30 mouse cellular contexts compared by ENCODE assay signal in genomic region chr3:101232570-101232969, GRCm38 (mm10). TPM values are rescaled to one million over a fixed set of nuclear protein-coding genes. Genes with fewer than 3 reads are reported as not detected.
DNase-seq lines count a peak whose midpoint lies in the region; ATAC-seq and TF ChIP-seq lines count a peak whose summit lies in the region.
"Had no signal": no experiment of that assay in that cellular context is flagged by ENCODE, and none has a peak within 500 bp of the region (broad histone marks: within the 10 kb centered on the region; RNA-seq: fewer than 3 reads in every experiment).

No protein-coding gene starts in this region.

- H3K4me2 ChIP-seq in heart, embryonic 11.5 days: no peak overlapping the region
- H3K4me2 ChIP-seq in stomach, postnatal 0 days (replicated peaks; ENCODE audit: low read depth): no peak overlapping the region
- H3K4me2 ChIP-seq: heart, embryonic 15.5 days; hindbrain, embryonic 13.5 days; limb, embryonic 13.5 days; liver, embryonic 11.5 days; lung, embryonic 15.5 days; neural tube, embryonic 12.5 days had no signal

- no peak for TF ChIP-seq EP300 in stomach, postnatal 0 days (optimal IDR thresholded peaks at IDR 0.05)

- TF ChIP-seq CTCF in thymus, adult 2 months (IDR thresholded peaks at IDR 0.05; ENCODE audit: borderline replicate concordance, control insufficient read depth, extremely low read depth, insufficient read depth, low read length, poor library complexity): no peak
- no peak for TF ChIP-seq CTCF in stomach, postnatal 0 days (IDR thresholded peaks at IDR 0.05; ENCODE audit: low read depth)

- peak; percentile 23 for DNase-seq in heart, adult 11 months
- DNase-seq in thymus, postnatal 14 days: peak; percentile 29
- no peak for DNase-seq in thymus, adult 2 months
- DNase-seq in R1 (ENCODE audit: low read depth, low spot score): peak; percentile 38
- no peak for DNase-seq in hindbrain, embryonic 10.5 days (ENCODE audit: low spot score)
- no peak for DNase-seq in stomach, postnatal 0 days (ENCODE audit: low spot score)
- DNase-seq: adrenal gland, postnatal 14 days; cerebellum, adult 11-12 months; cerebellum, adult 9-11 months; forebrain, postnatal 0 days; gastrocnemius, postnatal 10 days; heart, postnatal 36 days; kidney, adult 9 months; kidney, postnatal 14 days; right cerebral cortex, postnatal 4 days; thymus, postnatal 36 days had no signal

- H3K27ac ChIP-seq in heart, embryonic 11.5 days (ENCODE audit: low read depth, low read length): no peak overlapping the region
- H3K27ac ChIP-seq in thymus, adult 2 months (ENCODE audit: control insufficient read depth, insufficient read depth, low read length): no peak overlapping the region
- H3K27ac ChIP-seq in hindbrain, embryonic 10.5 days: no peak overlapping the region
- no peak overlapping the region for H3K27ac ChIP-seq in stomach, postnatal 0 days (replicated peaks)
- H3K27ac ChIP-seq: heart, embryonic 15.5 days; hindbrain, embryonic 13.5 days; left cerebral cortex, adult 2 months; limb, embryonic 13.5 days; lung, embryonic 15.5 days; midbrain, embryonic 10.5 days; neural tube, embryonic 12.5 days had no signal

- no peak for ATAC-seq in heart, embryonic 11.5 days (replicated peaks; ENCODE audit: insufficient number of reproducible peaks, low FRiP score, low TSS enrichment)
- ATAC-seq in stomach, postnatal 0 days (ENCODE audit: low FRiP score, low TSS enrichment): no peak
- ATAC-seq: forebrain, postnatal 0 days; intestine, postnatal 0 days had no signal

- no peaks in the 10 kb centered on the region for H3K27me3 ChIP-seq in heart, embryonic 11.5 days (ENCODE audit: control insufficient read depth, insufficient read depth, low read length)
- H3K27me3 ChIP-seq in thymus, adult 2 months (ENCODE audit: control insufficient read depth, insufficient read depth, low read length): no peaks in the 10 kb centered on the region
- no peaks in the 10 kb centered on the region for H3K27me3 ChIP-seq in hindbrain, embryonic 10.5 days (ENCODE audit: insufficient read depth, poor library complexity, severe bottlenecking)
- no peaks in the 10 kb centered on the region for H3K27me3 ChIP-seq in stomach, postnatal 0 days (ENCODE audit: control insufficient read depth, insufficient read depth, low read length)
- H3K27me3 ChIP-seq: heart, embryonic 15.5 days; hindbrain, embryonic 13.5 days; limb, embryonic 13.5 days; lung, embryonic 15.5 days; neural tube, embryonic 12.5 days had no signal

- no peak for TF ChIP-seq POLR2A in thymus, adult 2 months (IDR thresholded peaks at IDR 0.05; ENCODE audit: control insufficient read depth, extremely low read depth, insufficient read depth, low read length, poor library complexity)

- H3K9me3 ChIP-seq in heart, embryonic 11.5 days (replicated peaks; ENCODE audit: control insufficient read depth, low read length): no peaks in the 10 kb centered on the region
- no peaks in the 10 kb centered on the region for H3K9me3 ChIP-seq in hindbrain, embryonic 10.5 days
- no peaks in the 10 kb centered on the region for H3K9me3 ChIP-seq in stomach, postnatal 0 days (ENCODE audit: control insufficient read depth, low read length)
- H3K9me3 ChIP-seq: G1E; heart, embryonic 15.5 days; hindbrain, embryonic 13.5 days; limb, embryonic 13.5 days; lung, embryonic 15.5 days; midbrain, embryonic 10.5 days; neural tube, embryonic 12.5 days had no signal

- H3K36me3 ChIP-seq in heart, embryonic 11.5 days (ENCODE audit: control insufficient read depth, insufficient read depth, low read length): no peaks in the 10 kb centered on the region
- no peaks in the 10 kb centered on the region for H3K36me3 ChIP-seq in thymus, adult 2 months (ENCODE audit: control insufficient read depth, insufficient read depth, low read length)
- no peaks in the 10 kb centered on the region for H3K36me3 ChIP-seq in hindbrain, embryonic 10.5 days
- H3K36me3 ChIP-seq in stomach, postnatal 0 days (ENCODE audit: control insufficient read depth, insufficient read depth, low read length): no peaks in the 10 kb centered on the region
- H3K36me3 ChIP-seq: G1E; heart, embryonic 15.5 days; hindbrain, embryonic 13.5 days; limb, embryonic 13.5 days; lung, embryonic 15.5 days; midbrain, embryonic 10.5 days; neural tube, embryonic 12.5 days had no signal

- WGBS in heart, embryonic 11.5 days (ENCODE audit: insufficient replicate concordance): 36% methylated on average over 8 of the region's 8 CpGs
- WGBS in thymus, adult 2 months: 80% methylated on average over 8 of the region's 8 CpGs
- WGBS in hindbrain, embryonic 10.5 days: 50% methylated on average over 8 of the region's 8 CpGs
- WGBS in stomach, postnatal 0 days: 57% methylated on average over 8 of the region's 8 CpGs

- no peak overlapping the region; the same call in 1 of the 2 replicates for H3K9ac ChIP-seq in heart, embryonic 11.5 days (ENCODE audit: low read depth, low read length)
- no peak overlapping the region for H3K9ac ChIP-seq in stomach, postnatal 0 days (ENCODE audit: low read length)
- H3K9ac ChIP-seq: forebrain, postnatal 0 days; heart, embryonic 15.5 days; hindbrain, embryonic 13.5 days; limb, embryonic 13.5 days; lung, embryonic 15.5 days; neural tube, embryonic 12.5 days had no signal

- H3K4me1 ChIP-seq in heart, embryonic 11.5 days (ENCODE audit: control insufficient read depth, insufficient read depth, low read length): no peaks in the 10 kb centered on the region
- H3K4me1 ChIP-seq in thymus, adult 2 months (replicated peaks; ENCODE audit: control insufficient read depth, insufficient read depth, low read length): peaks cover 32% of the 10 kb centered on the region
- peaks cover 41% of the 10 kb centered on the region for H3K4me1 ChIP-seq in hindbrain, embryonic 10.5 days (replicated peaks)
- no peaks in the 10 kb centered on the region for H3K4me1 ChIP-seq in stomach, postnatal 0 days (replicated peaks; ENCODE audit: control insufficient read depth, insufficient read depth)
- H3K4me1 ChIP-seq: heart, embryonic 15.5 days had no signal

- H3K4me3 ChIP-seq in heart, embryonic 11.5 days (ENCODE audit: low read depth, low read length): no peak overlapping the region
- no peak overlapping the region for H3K4me3 ChIP-seq in thymus, adult 2 months (ENCODE audit: control insufficient read depth, insufficient read depth, low read length)
- H3K4me3 ChIP-seq in hindbrain, embryonic 10.5 days: no peak overlapping the region
- H3K4me3 ChIP-seq in stomach, postnatal 0 days (ENCODE audit: low read depth, low read length): no peak overlapping the region
- H3K4me3 ChIP-seq: erythroblast, embryonic 14.5 days; heart, embryonic 15.5 days; hindbrain, embryonic 13.5 days; left cerebral cortex, adult 2 months; limb, embryonic 13.5 days; lung, embryonic 15.5 days; midbrain, embryonic 10.5 days; neural tube, embryonic 12.5 days had no signal

RNA-seq across cellular contexts. Expression of gene Cd2, which starts 55.2 kb away (rescaled TPM):
- polyA plus RNA-seq in heart, embryonic 11.5 days (2014; fragmentation: Nextera tagmentation; extraction: Ambion mirVana): 0.20 TPM in 1 of 2 replicates, not detected in the other
- polyA plus RNA-seq in thymus, adult 2 months (2012; rRNA removed): 97.5 and 117 TPM in 2 replicates
- polyA plus RNA-seq in hindbrain, embryonic 10.5 days (2016; fragmentation: Nextera tagmentation; extraction: Ambion mirVana): 0.21 and 0.35 TPM in 2 replicates
- polyA plus RNA-seq in stomach, postnatal 0 days (2015; fragmentation: Nextera tagmentation; extraction: Ambion mirVana): 0.17 TPM in 1 of 2 replicates, not detected in the other
- polyA plus RNA-seq: embryonic facial prominence, embryonic 14.5 days; erythroblast, embryonic 14.5 days; forebrain, embryonic 11.5 days; G1E; hindbrain, embryonic 13.5 days; intestine, postnatal 0 days; limb, embryonic 13.5 days; liver, embryonic 11.5 days; neural tube, embryonic 12.5 days had no signal

Comparison
In these comparisons a context has a peak if more than half of its experiments do, and no peak if none do; other contexts are left out.
1. DNase-seq: peak in heart, adult 11 months (single experiment), thymus, postnatal 14 days (single experiment) and R1 (single experiment); none in thymus, adult 2 months (single experiment), hindbrain, embryonic 10.5 days (single experiment) and stomach, postnatal 0 days (single experiment).
2. RNA of gene Cd2, which starts 55.2 kb away (polyA plus RNA-seq): 97.5 to 117 TPM in thymus, adult 2 months; 0.21 to 0.35 TPM in hindbrain, embryonic 10.5 days, 0.20 TPM in heart, embryonic 11.5 days and 0.17 TPM in stomach, postnatal 0 days; every median in the first group is over 10 times any median in the second.